In genomic region chr7:27333316-27333941, GRCm38 (mm10) we compare ENCODE assay signal across 8 mouse cellular contexts. TPM values are rescaled to one million over a fixed set of nuclear protein-coding genes. Genes with fewer than 3 reads are reported as not detected.
DNase-seq lines count a peak whose midpoint lies in the region; TF ChIP-seq lines count a peak whose summit lies in the region.

No protein-coding gene starts in this region.

- no peaks in the 10 kb centered on the region for H3K79me2 ChIP-seq in myocyte (ENCODE audit: control insufficient read depth, insufficient read depth)

- no peaks in the 10 kb centered on the region for H3K9me3 ChIP-seq in heart, embryonic 10.5 days
- H3K9me3 ChIP-seq in limb, embryonic 10.5 days (replicated peaks) = no peaks in the 10 kb centered on the region

- intact Hi-C loops in left cerebral cortex, postnatal 36 days (cut with DNase I) = loop anchor here (1.0 to 10.0 kb wide), 2 partner anchors 34 to 151 kb away; partner anchors contain the start of gene Sertad1

- TF ChIP-seq POLR2A in myocyte (IDR thresholded peaks at IDR 0.05; ENCODE audit: insufficient read length, low read depth) = peak; percentile 78

- H3K27me3 ChIP-seq in heart, embryonic 10.5 days (ENCODE audit: insufficient read depth, poor library complexity, severe bottlenecking) = peaks cover 99% of the 10 kb centered on the region
- peaks cover 99% of the 10 kb centered on the region for H3K27me3 ChIP-seq in limb, embryonic 10.5 days (ENCODE audit: low read depth, poor library complexity, severe bottlenecking)
- H3K27me3 ChIP-seq in myocyte (ENCODE audit: control insufficient read depth, insufficient read depth, insufficient read length) = no peaks in the 10 kb centered on the region

- no peaks in the 10 kb centered on the region for H3K36me3 ChIP-seq in heart, embryonic 10.5 days
- no peaks in the 10 kb centered on the region for H3K36me3 ChIP-seq in limb, embryonic 10.5 days
- no peaks in the 10 kb centered on the region for H3K36me3 ChIP-seq in myocyte (ENCODE audit: control insufficient read depth, insufficient read depth)

- under 1% methylated on average over 70 of the region's 77 CpGs for WGBS in heart, embryonic 10.5 days
- 5% methylated on average over 68 of the region's 77 CpGs for WGBS in limb, embryonic 10.5 days

- peak overlapping the region; percentile 80 for H3ac ChIP-seq in myocyte (ENCODE audit: control insufficient read depth, insufficient read length)

- peak; percentile 13 for DNase-seq in kidney, adult 18-20 months
- no peak for DNase-seq in kidney, adult 9 months
- peak; percentile 55 for DNase-seq in MN1 (ENCODE audit: low spot score)
- DNase-seq in heart, embryonic 10.5 days (ENCODE audit: low spot score) = no peak
- DNase-seq in limb, embryonic 10.5 days (ENCODE audit: low spot score) = peak; percentile 46
- no peak for DNase-seq in left cerebral cortex, postnatal 36 days (ENCODE audit: low spot score in 2 of 2)
- DNase-seq in frontal cortex, postnatal 10 days (ENCODE audit: low spot score in 2 of 2) = no peak

- H3K4me1 ChIP-seq in heart, embryonic 10.5 days = peaks cover 71% of the 10 kb centered on the region
- H3K4me1 ChIP-seq in limb, embryonic 10.5 days = peaks cover 71% of the 10 kb centered on the region

- peak overlapping the region; percentile 65 for H3K4me3 ChIP-seq in heart, embryonic 10.5 days
- H3K4me3 ChIP-seq in limb, embryonic 10.5 days = peak overlapping the region; percentile 51
- peak overlapping the region; percentile 35 for H3K4me3 ChIP-seq in myocyte

- peak overlapping the region; percentile 80 for H3K4me2 ChIP-seq in myocyte (ENCODE audit: low read depth)

- H3K27ac ChIP-seq in heart, embryonic 10.5 days = peak overlapping the region; percentile 81
- peak overlapping the region; percentile 43; the same call in 1 of the 2 replicates for H3K27ac ChIP-seq in limb, embryonic 10.5 days

TF ChIP-seq in myocyte, 11 proteins besides CTCF, POLR2A, EP300 and RAD21:
- no peak for TF ChIP-seq REST (IDR thresholded peaks at IDR 0.05; ENCODE audit: insufficient read depth, insufficient read length)
- peak in 2 of 3 experiments; percentile 71 for TF ChIP-seq MYOG (IDR thresholded peaks at IDR 0.05; ENCODE audit: control insufficient read depth in 1 of 3, insufficient read depth in 1 of 3, insufficient read length in 2 of 3, low read depth in 2 of 3)
- TF ChIP-seq MYOD1 (IDR thresholded peaks at IDR 0.05; ENCODE audit: control insufficient read depth in 1 of 3, insufficient read length in 2 of 3, low read depth in 2 of 3) = peak in 2 of 3 experiments; percentile 55 to 79
TF ChIP-seq in myocyte: peak in this region for 2.

RNA-seq across cellular contexts. Expression of gene Ltbp4, which starts 4.1 kb away (rescaled TPM):
- polyA plus RNA-seq in heart, embryonic 10.5 days (2016; fragmentation: Nextera tagmentation; extraction: Ambion mirVana) = 19.2 and 23.6 TPM in 2 replicates
- polyA plus RNA-seq in limb, embryonic 10.5 days (2016; fragmentation: Nextera tagmentation; extraction: Ambion mirVana) = 6.7 and 10.6 TPM in 2 replicates
- 32.5 TPM for polyA plus RNA-seq in myocyte (2012; fragmentation: generic; extraction: Trizol)
- 10 to 100 TPM; 36.3 to 50.7 TPM for total RNA-seq in left cerebral cortex, postnatal 36 days (2021)

RNA-seq across cellular contexts. Expression of gene Shkbp1, which starts 22.4 kb away (rescaled TPM):
- 48.3 and 50.4 TPM in 2 replicates for polyA plus RNA-seq in heart, embryonic 10.5 days (2016; fragmentation: Nextera tagmentation; extraction: Ambion mirVana)
- 46.1 and 61.2 TPM in 2 replicates for polyA plus RNA-seq in limb, embryonic 10.5 days (2016; fragmentation: Nextera tagmentation; extraction: Ambion mirVana)
- 18.4 TPM for polyA plus RNA-seq in myocyte (2012; fragmentation: generic; extraction: Trizol)
- 10 to 100 TPM; 12.4 to 35.7 TPM for total RNA-seq in left cerebral cortex, postnatal 36 days (2021)

RNA-seq across cellular contexts. Expression of gene Gm20479, which starts 23.8 kb away (rescaled TPM):
- 1.3 and 2.1 TPM in 2 replicates for polyA plus RNA-seq in heart, embryonic 10.5 days (2016; fragmentation: Nextera tagmentation; extraction: Ambion mirVana)
- not detected in 2 replicates for polyA plus RNA-seq in limb, embryonic 10.5 days (2016; fragmentation: Nextera tagmentation; extraction: Ambion mirVana)
- polyA plus RNA-seq in myocyte (2012; fragmentation: generic; extraction: Trizol) = 0.11 TPM
- not detected for total RNA-seq in left cerebral cortex, postnatal 36 days (2021)

Comparison
In these comparisons a context has a peak if more than half of its experiments do, and no peak if none do; other contexts are left out.
1. DNase-seq: peak in kidney, adult 18-20 months (single experiment), MN1 (single experiment) and limb, embryonic 10.5 days (single experiment); none in kidney, adult 9 months (single experiment), heart, embryonic 10.5 days (single experiment), left cerebral cortex, postnatal 36 days (0 of 2) and frontal cortex, postnatal 10 days (0 of 2).
2. Peak in every context shown above with its lines, with median percentiles within 50 percentile points of each other: H3K4me3 ChIP-seq.